Mouse (Mus musculus) lung, adult 2 months (tissue): ENCODE measurements around the gene Zfp874a.

ENCODE experiments used
- CTCF ChIP-seq: fragments of 200-500 bp; IDR thresholded peaks from 2 replicates; pipeline ENCODE4 v1.5.1; 2011; ENCODE audit warnings: mild to moderate bottlenecking, low read length, control low read depth; ENCODE audit not compliant: insufficient read depth
- POLR2A ChIP-seq: fragments of 200-500 bp; IDR thresholded peaks from 2 replicates; pipeline ENCODE4 v1.6.1; 2011; ENCODE audit warnings: low read depth, mild to moderate bottlenecking, control low read depth, low read length, borderline replicate concordance; ENCODE audit errors: extremely low read depth

GRCm38 (mm10) chr13:67415759-67416158, 35.7 kb downstream of the Zfp874a start:
- TF ChIP-seq CTCF, result no peak
- TF ChIP-seq POLR2A, result no peak
